Mouse (Mus musculus) kidney, adult 2 months (tissue): ENCODE measurements around the gene Hnrnpa2b1.

Experiments used
- CTCF ChIP-seq: fragments of 200-500 bp; conservative IDR thresholded peaks from 2 replicates; pipeline ENCODE4 v1.5.1; 2011; ENCODE audit warnings: low read depth, mild to moderate bottlenecking, control low read depth, low read length, moderate library complexity, mixed read lengths; ENCODE audit not compliant: insufficient read depth, insufficient read length
- POLR2A ChIP-seq: fragments of 200-500 bp; IDR thresholded peaks from one replicate; pipeline ENCODE4 v1.6.1; 2011; ENCODE audit warnings: low read depth, low read length, control low read depth

DNA sequence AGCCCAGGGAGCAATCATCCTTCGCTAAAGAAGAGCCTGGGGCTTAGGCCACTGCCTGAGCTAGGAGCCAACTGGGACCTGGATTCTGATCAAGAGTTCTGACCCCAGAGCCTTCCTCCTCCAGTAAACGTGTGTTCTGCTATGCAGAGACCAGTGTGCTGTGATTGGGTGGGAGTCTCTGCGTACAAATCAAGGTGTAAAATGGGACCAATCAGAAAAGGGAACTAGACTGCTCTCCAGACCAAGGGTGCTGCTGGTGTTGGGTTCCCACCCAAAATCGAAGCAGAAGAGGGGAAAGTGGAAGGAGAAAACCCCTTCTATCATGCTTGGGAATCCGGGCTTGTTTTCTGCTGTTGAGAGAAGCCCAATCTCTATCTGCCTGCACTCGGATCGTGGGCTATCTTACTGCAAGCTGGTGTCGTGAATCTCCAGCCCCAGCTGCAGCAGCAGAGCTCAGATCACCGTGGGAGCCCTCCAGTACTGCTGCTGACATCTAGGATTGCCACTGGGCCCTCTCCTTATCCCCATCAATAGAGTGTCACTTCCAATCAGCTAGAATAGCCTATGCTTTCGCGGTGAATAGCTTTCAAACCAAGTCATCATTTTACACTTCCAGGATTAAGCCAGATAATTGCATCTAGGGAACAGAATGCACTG is 46.1 kb downstream of the Hnrnpa2b1 start:
- TF ChIP-seq CTCF: no peak
- no peak for TF ChIP-seq POLR2A
